Mouse (Mus musculus) adrenal gland, postnatal 14 days (tissue): ENCODE data around the gene Hist2h2ab. TPM values are rescaled to one million over a fixed set of nuclear protein-coding genes. Genes with fewer than 3 reads are reported as not detected.
A peak's percentile ranks its signal among the peaks of the same experiment; 100 is the strongest.
"Not testable (repeated sequence)": the region's sequence is repeated elsewhere in the genome, so short reads cannot be mapped to it uniquely, and the experiment has no call there.

ENCODE experiments used
- DNase-seq: peaks from one replicate; pipeline ENCODE4 v3.0.0; 2021; ENCODE audit warnings: mixed read lengths
- total RNA-seq: library from RNA; stranded (reverse); gene quantifications from 2 replicates; pipeline ENCODE4 v1.2.3, GENCODE M21; 2021

Hist2h2ab gene
- total RNA-seq, 1 experiment from 2014 or later = 14.3 TPM

GRCm38 (mm10) chr3:96237904-96238511 lies 18.3 kb downstream of the Hist2h2ab start:
- no peak for DNase-seq

- peak; percentile 64 for DNase-seq
Measured at GRCm38 (mm10) chr3:96238954-96239793, 19.5 kb downstream of the Hist2h2ab start, which contains the start of gene Hist2h3c2. Hist2h3c2 (minus strand) TSS chr3:96239127.

GRCm38 (mm10) chr3:96239949-96240798 lies 20.5 kb downstream of the Hist2h2ab start, which contains the start of gene Hist2h2aa2:
Hist2h2aa2 (minus strand) TSS chr3:96240276.
- DNase-seq = peak; percentile 95

- DNase-seq = no peak
Measured at GRCm38 (mm10) chr3:96240799-96241197, 21.1 kb downstream of the Hist2h2ab start.

GRCm38 (mm10) chr3:96243921-96244572 lies 24.4 kb downstream of the Hist2h2ab start:
- DNase-seq = no peak

- peak; percentile 90 for DNase-seq
Measured at GRCm38 (mm10) chr3:96245003-96245886, 25.6 kb downstream of the Hist2h2ab start, which contains the start of gene Hist2h2aa1. Hist2h2aa1 (plus strand) TSS chr3:96245497.

GRCm38 (mm10) chr3:96246018-96246417 lies 26.4 kb downstream of the Hist2h2ab start:
- not testable (repeated sequence) for DNase-seq

- DNase-seq = not testable (repeated sequence)
Measured at GRCm38 (mm10) chr3:96246427-96246856, 26.8 kb downstream of the Hist2h2ab start, which contains the start of gene Hist2h3c1. Hist2h3c1 (plus strand) TSS chr3:96246685.

GRCm38 (mm10) chr3:96247356-96248140 lies 27.9 kb downstream of the Hist2h2ab start:
- no peak for DNase-seq

GRCm38 (mm10) chr3:96248141-96249033 lies 28.7 kb downstream of the Hist2h2ab start:
- DNase-seq = no peak

GRCm38 (mm10) chr3:96249034-96249345 lies 29.3 kb downstream of the Hist2h2ab start:
- no peak for DNase-seq

GRCm38 (mm10) chr3:96250890-96251289 lies 31.2 kb downstream of the Hist2h2ab start:
- no peak for DNase-seq

GRCm38 (mm10) chr3:96251787-96252186 lies 32.1 kb downstream of the Hist2h2ab start:
- DNase-seq = no peak

- DNase-seq = no peak
Measured at GRCm38 (mm10) chr3:96254683-96255355, 35.2 kb downstream of the Hist2h2ab start.

GRCm38 (mm10) chr3:96255926-96256593 lies 36.4 kb downstream of the Hist2h2ab start:
- DNase-seq = no peak

GRCm38 (mm10) chr3:96257190-96257589 lies 37.5 kb downstream of the Hist2h2ab start:
- DNase-seq = no peak

- DNase-seq = no peak
Measured at GRCm38 (mm10) chr3:96260220-96260619, 40.6 kb downstream of the Hist2h2ab start.

- DNase-seq = no peak
Measured at GRCm38 (mm10) chr3:96261623-96262022, 42.0 kb downstream of the Hist2h2ab start.
